Mouse (Mus musculus) thymus, adult 2 months (tissue): ENCODE data around the gene Cog6. TPM values are rescaled to one million over a fixed set of nuclear protein-coding genes. Genes with fewer than 3 reads are reported as not detected.
"Not testable (repeated sequence)": the region's sequence is repeated elsewhere in the genome, so short reads cannot be mapped to it uniquely, and the experiment has no call there.

ENCODE experiments used
- DNase-seq: peaks from one replicate; pipeline ENCODE4 v3.0.0; 2021
- H3K27ac ChIP-seq: fragments of 200-500 bp; 2 replicates; pipeline ENCODE4 v1.5.1; 2012; ENCODE audit warnings: low read length, control low read depth; ENCODE audit not compliant: control insufficient read depth, insufficient read depth
- H3K27me3 ChIP-seq: fragments of 200-500 bp; 2 replicates; pipeline ENCODE4 v1.6.1; 2012; ENCODE audit warnings: mild to moderate bottlenecking, low read length, moderate library complexity, mixed read lengths; ENCODE audit not compliant: control insufficient read depth, insufficient read depth
- H3K36me3 ChIP-seq: fragments of 200-500 bp; 2 replicates; pipeline ENCODE4 v1.6.1; 2012; ENCODE audit warnings: mild to moderate bottlenecking, low read length, moderate library complexity; ENCODE audit not compliant: control insufficient read depth, insufficient read depth
- H3K4me1 ChIP-seq: fragments of 200-500 bp; replicated peaks from 2 replicates; pipeline ENCODE4 v1.6.1; 2012; ENCODE audit warnings: low read length; ENCODE audit not compliant: control insufficient read depth, insufficient read depth
- H3K4me3 ChIP-seq: fragments of 200-500 bp; 2 replicates; pipeline ENCODE4 v1.5.1; 2012; ENCODE audit warnings: mild to moderate bottlenecking, low read length, control low read depth, moderate library complexity; ENCODE audit not compliant: control insufficient read depth, insufficient read depth
- CTCF ChIP-seq: fragments of 200-500 bp; IDR thresholded peaks from 2 replicates; pipeline ENCODE4 v1.5.1; 2012; ENCODE audit warnings: mild to moderate bottlenecking, control low read depth, low read length, moderate library complexity, borderline replicate concordance; ENCODE audit not compliant: control insufficient read depth, poor library complexity, insufficient read depth; ENCODE audit errors: extremely low read depth
- POLR2A ChIP-seq: fragments of 200-500 bp; IDR thresholded peaks from 2 replicates; pipeline ENCODE4 v1.6.1; 2012; ENCODE audit warnings: mild to moderate bottlenecking, low read length, control low read depth, moderate library complexity; ENCODE audit not compliant: control insufficient read depth, poor library complexity, insufficient read depth; ENCODE audit errors: extremely low read depth
- WGBS: fragments of 180-500 bp; shearing (Covaris S2); methylation state at CpG from one replicate; pipeline ENCODE4 v1.1.7; 2018; 5-methylcytosine and 5-hydroxymethylcytosine counted together
- polyA plus RNA-seq: library from polyadenylated mRNA; depleted of rRNA; stranded (reverse); fragments of >200 nt; gene quantifications from 2 replicates; pipeline ENCODE4 v1.2.3, GENCODE M21; 2012

The Cog6 gene
- polyA plus RNA-seq, 1 experiment, result 26.8 TPM

DNA sequence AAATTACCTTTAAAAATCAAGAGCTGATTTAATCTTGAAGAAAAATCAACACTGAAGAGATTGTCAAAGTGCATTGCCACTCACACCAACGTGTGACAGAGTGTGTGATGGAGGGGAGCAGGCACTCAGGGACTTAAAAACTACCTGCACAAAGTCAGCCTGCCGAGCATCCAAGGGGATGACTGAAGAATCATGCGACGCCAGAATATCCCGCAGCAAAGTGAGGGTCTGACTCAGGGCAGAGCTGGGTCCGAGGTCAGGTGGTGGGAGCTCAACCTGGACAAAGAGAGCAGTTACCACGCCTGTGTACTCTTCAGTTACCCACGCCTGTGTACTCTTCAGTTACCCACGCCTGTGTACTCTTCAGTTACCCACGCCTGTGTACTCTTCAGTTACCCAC lies 23.7 kb downstream of the Cog6 start:
- no peak overlapping the region for H3K4me3 ChIP-seq
- WGBS, result 91% methylated on average over 10 of the region's 10 CpGs
- no peak for DNase-seq
- no peak for TF ChIP-seq POLR2A
- peaks cover 14% of the 10 kb centered on the region for H3K36me3 ChIP-seq
- no peak overlapping the region for H3K27ac ChIP-seq
- H3K4me1 ChIP-seq, result peaks cover 7% of the 10 kb centered on the region
- no peaks in the 10 kb centered on the region for H3K27me3 ChIP-seq

DNA sequence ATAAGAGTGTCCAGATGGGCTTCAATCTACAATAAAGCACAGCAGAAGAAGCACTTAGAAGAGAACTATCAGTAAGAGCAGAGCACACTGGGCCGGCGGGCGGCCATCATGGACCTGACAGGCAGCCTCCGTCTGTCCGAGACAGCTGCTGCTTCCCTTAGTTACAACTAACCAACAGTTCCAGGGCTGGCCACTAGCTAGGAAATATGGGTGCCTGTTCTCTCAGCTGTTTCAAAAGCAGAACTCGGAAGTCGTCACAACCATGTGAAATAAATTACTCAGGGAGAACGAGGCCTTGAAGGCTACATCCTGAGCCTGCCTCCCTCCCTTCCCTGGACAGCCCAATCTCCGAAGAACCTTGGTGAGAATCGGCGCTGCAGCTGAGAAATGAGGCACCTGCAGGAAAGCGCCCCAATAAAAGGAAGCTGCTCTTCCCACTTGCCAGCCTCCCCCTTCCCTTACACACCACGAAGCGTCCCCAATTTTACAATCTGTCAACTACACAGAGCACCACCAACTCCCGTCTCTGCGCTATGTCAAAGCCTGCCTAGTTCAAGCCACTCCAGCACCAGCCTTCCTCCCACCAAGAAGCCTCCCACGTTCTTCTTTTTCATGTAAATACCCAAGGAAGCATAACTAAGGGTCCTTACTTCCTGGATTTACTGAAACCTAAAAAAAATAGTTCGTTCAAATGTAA lies 26.8 kb downstream of the Cog6 start:
- no peak for DNase-seq
- Histone ChIP-seq H3K27ac (no peak overlapping the region; the same call in 1 of the 2 replicates), H3K36me3 (peaks cover 11% of the 10 kb centered on the region), H3K4me3 (no peak overlapping the region), H3K4me1 (peaks cover 7% of the 10 kb centered on the region), H3K27me3 (no peaks in the 10 kb centered on the region)
- 32% methylated on average over 18 of the region's 18 CpGs for WGBS
- no peak for TF ChIP-seq POLR2A
- no peak for TF ChIP-seq CTCF

DNA sequence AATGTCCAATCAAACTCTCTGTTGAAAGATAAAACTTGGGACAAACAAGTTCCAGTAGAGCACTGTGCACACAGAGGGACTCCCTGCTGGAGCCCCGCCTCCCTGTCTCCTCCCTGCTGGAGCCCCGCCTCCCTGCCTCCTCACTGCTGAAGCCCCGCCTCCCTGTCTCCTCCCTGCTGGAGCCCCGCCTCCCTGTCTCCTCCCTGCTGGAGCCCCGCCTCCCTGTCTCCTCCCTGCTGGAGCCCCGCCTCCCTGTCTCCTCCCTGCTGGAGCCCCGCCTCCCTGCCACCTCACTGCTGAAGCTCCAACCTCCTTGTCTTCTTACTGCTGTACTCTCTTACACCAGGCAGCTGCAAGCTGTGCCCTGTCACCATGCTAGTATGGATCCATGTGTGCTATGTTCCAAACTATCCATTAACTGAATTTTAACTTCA lies 31.5 kb downstream of the Cog6 start:
- H3K4me1 ChIP-seq, H3K27ac ChIP-seq, DNase-seq, H3K4me3 ChIP-seq, H3K27me3 ChIP-seq: not testable (repeated sequence)
- H3K36me3 ChIP-seq, result peaks cover 15% of the 10 kb centered on the region; the same call in 1 of the 2 replicates
- 92% methylated on average over 7 of the region's 7 CpGs for WGBS

DNA sequence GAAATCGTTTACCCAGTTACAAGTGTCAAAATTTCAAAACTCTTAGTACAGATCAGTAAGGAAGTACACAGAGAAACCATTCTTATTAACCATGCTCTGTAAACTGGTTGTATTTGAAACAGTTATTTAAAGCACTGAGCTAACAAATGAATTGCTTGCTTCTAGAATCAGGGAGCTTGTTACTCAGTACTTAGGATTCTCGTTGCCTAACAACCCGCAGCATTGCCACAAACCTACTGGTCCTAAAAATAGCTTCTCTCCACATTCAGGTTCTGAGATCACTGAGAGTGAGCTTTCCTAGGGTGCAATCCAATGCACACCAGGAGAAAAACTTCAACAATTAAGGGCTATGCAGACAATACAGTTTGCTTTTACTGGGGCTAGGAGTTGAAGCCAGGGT lies 33.3 kb downstream of the Cog6 start:
- no peak for DNase-seq

DNA sequence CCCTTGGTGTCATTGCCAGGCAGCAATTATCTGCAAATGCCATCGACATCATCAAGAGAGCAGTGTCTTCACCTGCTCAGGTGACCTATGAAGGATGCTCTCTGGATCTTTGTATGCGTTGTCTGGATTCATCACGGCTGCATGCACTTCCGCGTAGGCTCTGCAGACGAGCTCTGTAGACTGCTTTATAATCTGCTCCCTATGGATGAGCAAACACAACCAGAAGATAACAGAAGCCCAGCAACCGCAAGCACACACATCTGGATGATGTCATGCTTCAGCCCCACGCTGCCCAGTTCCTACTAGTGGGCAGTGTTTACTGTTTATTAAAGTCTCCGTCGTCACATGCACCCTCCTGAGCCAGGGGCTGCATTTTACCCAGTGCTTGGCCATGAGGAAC lies 34.0 kb downstream of the Cog6 start:
- H3K4me1 ChIP-seq, result no peaks in the 10 kb centered on the region
- TF ChIP-seq CTCF (no peak), POLR2A (no peak)
- H3K36me3 ChIP-seq, result peaks cover 10% of the 10 kb centered on the region; the same call in 1 of the 2 replicates
- no peak for DNase-seq
- H3K4me3 ChIP-seq, result no peak overlapping the region
- 96% methylated on average over 10 of the region's 10 CpGs for WGBS
- no peaks in the 10 kb centered on the region for H3K27me3 ChIP-seq
- no peak overlapping the region for H3K27ac ChIP-seq

More for the DNA sequence above, 33.3 kb downstream of the Cog6 start:
- Histone ChIP-seq H3K4me3 (no peak overlapping the region), H3K27ac (no peak overlapping the region), H3K4me1 (no peaks in the 10 kb centered on the region), H3K27me3 (no peaks in the 10 kb centered on the region), H3K36me3 (peaks cover 14% of the 10 kb centered on the region; the same call in 1 of the 2 replicates)
- 97% methylated on average over 3 of the region's 3 CpGs for WGBS
- TF ChIP-seq CTCF, result no peak
- TF ChIP-seq POLR2A, result no peak

DNA sequence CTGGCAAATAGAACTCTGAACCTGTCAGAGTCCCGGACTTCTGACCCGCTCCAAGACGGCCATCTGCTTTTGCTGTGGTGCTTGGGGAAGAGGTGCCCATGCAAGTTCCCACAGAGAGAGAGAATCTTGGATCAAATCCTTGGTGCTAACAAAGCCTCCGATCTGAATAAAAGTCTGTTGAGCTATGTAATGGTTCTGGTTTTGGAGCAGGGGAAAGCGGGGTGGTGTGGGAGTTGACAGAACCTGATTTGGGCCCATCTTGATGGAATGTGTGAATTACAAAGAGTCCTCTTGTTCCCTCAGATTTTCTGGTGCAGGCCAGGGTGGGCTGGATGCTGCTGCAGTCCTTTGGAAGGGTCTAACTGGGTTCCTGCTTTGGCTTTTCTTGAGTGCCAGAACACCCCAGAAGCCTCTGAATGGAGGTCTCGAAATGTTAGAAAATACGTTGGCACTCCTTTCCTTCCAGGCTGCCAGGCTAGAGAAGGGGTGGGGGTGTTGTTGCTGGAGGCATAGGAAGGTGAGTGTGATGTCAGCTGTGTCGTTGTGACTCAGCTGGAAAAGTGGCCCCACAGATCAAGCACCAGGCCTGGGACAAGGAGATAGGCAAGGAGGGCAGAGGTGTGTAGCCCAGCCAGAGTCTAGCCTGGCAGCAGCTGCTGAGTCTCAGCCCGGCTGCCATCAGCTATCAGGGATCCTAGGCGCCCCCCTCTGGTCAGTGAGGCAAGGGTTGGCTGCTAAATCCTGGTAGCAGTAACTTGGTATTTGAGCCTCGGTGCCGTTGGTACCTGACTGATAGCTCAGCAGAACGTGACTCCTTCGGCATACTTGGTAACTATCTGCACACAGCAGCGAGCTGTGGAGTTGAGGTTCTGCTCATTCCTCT lies 42.1 kb downstream of the Cog6 start:
- Histone ChIP-seq H3K4me1 (peaks cover 20% of the 10 kb centered on the region), H3K36me3 (no peaks in the 10 kb centered on the region), H3K27ac (no peak overlapping the region), H3K4me3 (no peak overlapping the region), H3K27me3 (no peaks in the 10 kb centered on the region)
- TF ChIP-seq POLR2A (no peak), CTCF (peak; percentile 81; the same call in 1 of the 2 replicates)
- 53% methylated on average over 15 of the region's 15 CpGs for WGBS
- peak; percentile 82 for DNase-seq

DNA sequence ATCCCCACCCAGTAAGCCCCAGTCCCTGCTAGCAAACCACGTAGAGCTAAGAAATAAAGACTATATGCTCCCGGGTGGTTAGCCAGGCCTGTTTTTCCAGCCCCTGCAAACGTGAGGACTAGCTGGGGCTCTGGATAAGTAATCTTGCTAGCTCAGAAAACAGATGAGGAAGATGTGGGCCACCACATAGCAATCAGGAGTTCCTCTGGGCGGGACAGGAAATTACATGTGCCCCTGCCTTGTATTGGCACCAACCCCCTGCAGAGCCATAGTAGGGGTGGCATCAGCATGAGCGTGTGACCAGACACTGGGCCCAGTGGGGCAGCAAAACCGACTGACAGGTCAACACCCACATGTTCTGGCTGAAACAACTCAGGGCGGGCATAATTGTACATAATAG lies 44.1 kb downstream of the Cog6 start:
- WGBS, result 37% methylated on average over 7 of the region's 7 CpGs
- Histone ChIP-seq H3K4me3 (no peak overlapping the region), H3K27ac (no peak overlapping the region), H3K36me3 (no peaks in the 10 kb centered on the region), H3K4me1 (peaks cover 20% of the 10 kb centered on the region), H3K27me3 (no peaks in the 10 kb centered on the region)
- DNase-seq, result no peak
- TF ChIP-seq CTCF, result no peak
- no peak for TF ChIP-seq POLR2A
